Mouse (Mus musculus) CH12.LX (cell line): ENCODE data around the gene Chrdl2. TPM values are rescaled to one million over a fixed set of nuclear protein-coding genes. Genes with fewer than 3 reads are reported as not detected.

Source experiments
- DNase-seq: peaks from one replicate; pipeline ENCODE4 v3.0.0-alpha.2; 2013; ENCODE audit errors: extremely low read depth
- H3K27ac ChIP-seq: 2 replicates; pipeline ENCODE4 v1.5.1; 2012; ENCODE audit warnings: low read depth, mild to moderate bottlenecking, control low read depth, moderate library complexity; ENCODE audit not compliant: insufficient read depth
- H3K27me3 ChIP-seq: replicated peaks from 2 replicates; pipeline ENCODE3; 2012; ENCODE audit warnings: inconsistent platforms
- H3K36me3 ChIP-seq, 2 experiments: replicated peaks in 1 of 2; 2 replicates each; pipeline versions ENCODE3 to v1.6.1; 2012; ENCODE audit warnings: inconsistent platforms in 1 of 2, low read length in 1 of 2, mild to moderate bottlenecking in 1 of 2, mixed read lengths in 1 of 2, moderate library complexity in 1 of 2; ENCODE audit not compliant: control insufficient read depth in 1 of 2, insufficient read depth in 1 of 2
- H3K4me1 ChIP-seq, 2 experiments: 2 replicates each; pipeline ENCODE4 v1.6.1; 2012; ENCODE audit warnings: inconsistent platforms in 1 of 2, moderate library complexity in 1 of 2; ENCODE audit not compliant: insufficient read depth in 2 of 2, control insufficient read depth in 1 of 2
- H3K4me2 ChIP-seq: 2 replicates; pipeline ENCODE4 v1.6.1; 2012; ENCODE audit warnings: low read depth, mild to moderate bottlenecking, control low read depth; ENCODE audit not compliant: poor library complexity, insufficient read depth, severe bottlenecking
- H3K4me3 ChIP-seq, 3 experiments: fragments of 150-350 bp in 1 of 3; sonication (generic) in 1 of 3; replicated peaks in 1 of 3; 2 replicates each; pipeline versions ENCODE3 to v1.5.1; 2011 to 2012; ENCODE audit warnings: low read depth in 2 of 3, low read length in 2 of 3, mild to moderate bottlenecking in 2 of 3, moderate library complexity in 2 of 3, control low read depth in 1 of 3, improper control_type of control experiment in 1 of 3, inconsistent platforms in 1 of 3, mixed read lengths in 1 of 3; ENCODE audit not compliant: poor library complexity in 1 of 3
- H3K79me2 ChIP-seq: replicated peaks from 2 replicates; pipeline ENCODE4 v1.6.1; 2012; ENCODE audit warnings: mild to moderate bottlenecking, moderate library complexity; ENCODE audit not compliant: control insufficient read depth, poor library complexity, insufficient read depth, severe bottlenecking; ENCODE audit errors: extremely low read depth
- H3K9ac ChIP-seq: 2 replicates; pipeline ENCODE4 v1.6.1; 2012; ENCODE audit warnings: low read depth, mild to moderate bottlenecking, control low read depth, moderate library complexity; ENCODE audit not compliant: insufficient read depth
- H3K9me3 ChIP-seq: replicated peaks from 2 replicates; pipeline ENCODE3; 2012; ENCODE audit warnings: low read length, inconsistent platforms, mixed read lengths
- BHLHE40 ChIP-seq: IDR thresholded peaks from 2 replicates; pipeline ENCODE4 v1.6.1; 2011; ENCODE audit warnings: mild to moderate bottlenecking, low read depth, low read length, improper control_type of control experiment
- CHD1 ChIP-seq: IDR thresholded peaks from 2 replicates; pipeline ENCODE4 v1.6.1; 2012; ENCODE audit warnings: low read depth, low read length, improper control_type of control experiment, inconsistent platforms
- CHD2 ChIP-seq: IDR thresholded peaks from 2 replicates; pipeline ENCODE4 v1.6.1; 2011; ENCODE audit warnings: low read length, improper control_type of control experiment
- ELF1 ChIP-seq: IDR thresholded peaks from 2 replicates; pipeline ENCODE4 v1.6.1; 2014; ENCODE audit warnings: low read depth, mild to moderate bottlenecking, inconsistent platforms, low read length, improper control_type of control experiment
- ETS1 ChIP-seq: conservative IDR thresholded peaks from 2 replicates; pipeline ENCODE4 v1.6.1; 2012; ENCODE audit warnings: low read depth, mild to moderate bottlenecking, inconsistent platforms, low read length, improper control_type of control experiment, moderate library complexity
- GABPA ChIP-seq: IDR thresholded peaks from 2 replicates; pipeline ENCODE4 v1.6.1; 2012; ENCODE audit warnings: low read depth, low read length, improper control_type of control experiment, inconsistent platforms; ENCODE audit not compliant: insufficient replicate concordance
- HCFC1 ChIP-seq: IDR thresholded peaks from 2 replicates; pipeline ENCODE4 v1.6.1; 2012; ENCODE audit warnings: low read depth, mild to moderate bottlenecking, inconsistent platforms, low read length, improper control_type of control experiment
- JUND ChIP-seq: conservative IDR thresholded peaks from 2 replicates; pipeline ENCODE4 v1.6.1; 2011; ENCODE audit warnings: low read depth, low read length, improper control_type of control experiment
- KAT2A ChIP-seq: IDR thresholded peaks from 2 replicates; pipeline ENCODE4 v1.6.1; 2012; ENCODE audit warnings: low read length, improper control_type of control experiment, inconsistent platforms; ENCODE audit not compliant: insufficient replicate concordance
- MAFK ChIP-seq: IDR thresholded peaks from 2 replicates; pipeline ENCODE4 v1.6.1; 2011; ENCODE audit warnings: low read length, improper control_type of control experiment; ENCODE audit not compliant: insufficient replicate concordance
- MAX ChIP-seq: IDR thresholded peaks from 2 replicates; pipeline ENCODE4 v1.6.1; 2011; ENCODE audit warnings: low read length, improper control_type of control experiment
- MAZ ChIP-seq: IDR thresholded peaks from 2 replicates; pipeline ENCODE4 v1.6.1; 2012; ENCODE audit warnings: low read depth, mild to moderate bottlenecking, inconsistent platforms, low read length, improper control_type of control experiment, moderate library complexity
- MEF2A ChIP-seq: IDR thresholded peaks from 2 replicates; pipeline ENCODE4 v1.6.1; 2014; ENCODE audit warnings: low read depth, mild to moderate bottlenecking, inconsistent platforms, low read length, improper control_type of control experiment, borderline replicate concordance
- MXI1 ChIP-seq: IDR thresholded peaks from 2 replicates; pipeline ENCODE4 v1.6.1; 2011; ENCODE audit warnings: mild to moderate bottlenecking, low read depth, low read length, improper control_type of control experiment
- MYC ChIP-seq: IDR thresholded peaks from 2 replicates; pipeline ENCODE4 v1.6.1; 2011; ENCODE audit warnings: low read depth, mild to moderate bottlenecking, improper control_type of control experiment, low read length
- NELFE ChIP-seq: IDR thresholded peaks from 2 replicates; pipeline ENCODE4 v1.6.1; 2011; ENCODE audit warnings: low read depth, low read length, improper control_type of control experiment
- NRF1 ChIP-seq: IDR thresholded peaks from 2 replicates; pipeline ENCODE4 v1.6.1; 2014; ENCODE audit warnings: low read depth, mild to moderate bottlenecking, inconsistent platforms, low read length, improper control_type of control experiment, moderate library complexity
- PAX5 ChIP-seq: IDR thresholded peaks from 2 replicates; pipeline ENCODE4 v1.6.1; 2012; ENCODE audit warnings: low read length, inconsistent platforms, mixed read lengths
- RAD21 ChIP-seq: IDR thresholded peaks from 2 replicates; pipeline ENCODE4 v1.6.1; 2011; ENCODE audit warnings: low read depth, mild to moderate bottlenecking, low read length, improper control_type of control experiment, moderate library complexity
- RCOR1 ChIP-seq: conservative IDR thresholded peaks from 2 replicates; pipeline ENCODE4 v1.6.1; 2012; ENCODE audit warnings: low read depth, mild to moderate bottlenecking, inconsistent platforms, low read length, improper control_type of control experiment
- TBP ChIP-seq: conservative IDR thresholded peaks from 2 replicates; pipeline ENCODE4 v1.6.1; 2011; ENCODE audit warnings: low read depth, low read length, improper control_type of control experiment
- TCF12 ChIP-seq: IDR thresholded peaks from 2 replicates; pipeline ENCODE4 v1.6.1; 2014; ENCODE audit warnings: low read depth, mild to moderate bottlenecking, inconsistent platforms, low read length, improper control_type of control experiment
- UBTF ChIP-seq: IDR thresholded peaks from 2 replicates; pipeline ENCODE4 v1.6.1; 2012; ENCODE audit warnings: low read depth, mild to moderate bottlenecking, inconsistent platforms, low read length, improper control_type of control experiment, moderate library complexity
- USF2 ChIP-seq: conservative IDR thresholded peaks from 2 replicates; pipeline ENCODE4 v1.6.1; 2011; ENCODE audit warnings: low read depth, low read length, improper control_type of control experiment
- ZKSCAN1 ChIP-seq: IDR thresholded peaks from 2 replicates; pipeline ENCODE4 v1.6.1; 2012; ENCODE audit warnings: low read depth, inconsistent platforms, low read length, improper control_type of control experiment, borderline replicate concordance
- ZMIZ1 ChIP-seq: IDR thresholded peaks from 2 replicates; pipeline ENCODE4 v1.6.1; 2012; ENCODE audit warnings: low read depth, mild to moderate bottlenecking, inconsistent platforms, low read length, improper control_type of control experiment
- ZNF384 ChIP-seq: IDR thresholded peaks from 2 replicates; pipeline ENCODE4 v1.6.1; 2012; ENCODE audit warnings: low read depth, low read length, improper control_type of control experiment, inconsistent platforms
- dilution Hi-C: fragments of 300-500 bp; cut with MboI; formaldehyde crosslinking; loops from 2 replicates; pipeline ENCODE4 v1.14.3; 2020; ENCODE audit warnings: low sequenced_read_pairs; ENCODE audit not compliant: extremely low pct_unique_long_range_greater_than_20kb, extremely low pct_ligation_motif_present
- in situ Hi-C: fragments of 300-500 bp; cut with MboI; formaldehyde crosslinking; loops from 3 replicates; pipeline ENCODE4 v1.14.3; 2019; ENCODE audit warnings: low sequenced_read_pairs, low pct_ligation_motif_present, low pct_unique_long_range_greater_than_20kb, mixed read lengths
- polyA plus RNA-seq: library from polyadenylated mRNA; unstranded; fragments of >175 nt; gene quantifications from 2 replicates; pipeline ENCODE4 v1.2.1, GENCODE M21; 2012; ENCODE audit warnings: low read depth; ENCODE audit not compliant: insufficient read length
- total RNA-seq, 2 experiments: library from RNA; depleted of rRNA; stranded (reverse); fragments of 300-350 nt in 1 of 2; fragments of >200 nt in 1 of 2; gene quantifications; 2 replicates each; pipeline ENCODE4 v1.2.3; 2012 to 2014

Gene Chrdl2
- total and polyA plus RNA-seq, 3 experiments: not detected

- H3K79me2 ChIP-seq: no peaks in the 10 kb centered on the region
- no peaks in the 10 kb centered on the region for H3K36me3 ChIP-seq
- peaks cover 0 to 6% of the 10 kb centered on the region in 2 experiments; a peak in 1 of 4 replicates for H3K4me1 ChIP-seq
- in situ Hi-C loops: no loop called here
- dilution Hi-C loops: no loop called here
- H3K9me3 ChIP-seq: no peaks in the 10 kb centered on the region
- no peaks in the 10 kb centered on the region for H3K27me3 ChIP-seq
- TF ChIP-seq PAX5 (no peak), GABPA (no peak), MAFK (no peak), ZKSCAN1 (no peak), NRF1 (no peak), JUND (no peak), CHD2 (no peak), RCOR1 (no peak), CHD1 (no peak), USF2 (no peak), KAT2A (no peak), MAZ (no peak), RAD21 (no peak), UBTF (no peak), ELF1 (no peak), MXI1 (no peak), MEF2A (no peak), MYC (no peak), ZNF384 (no peak), BHLHE40 (no peak)
- TF ChIP-seq, all 38 proteins: peak for 0
- H3K4me3 ChIP-seq: peak overlapping the region in 1 of 3 experiments; percentile 37
- H3K27ac ChIP-seq: no peak overlapping the region
- DNase-seq: no peak
- no peak overlapping the region for H3K9ac ChIP-seq
- no peak overlapping the region for H3K4me2 ChIP-seq
Measured at GRCm38 (mm10) chr7:99993159-99993558, 12.8 kb upstream of the Chrdl2 start.

GRCm38 (mm10) chr7:99995186-99995585, 10.8 kb upstream of the Chrdl2 start:
- in situ Hi-C loops (no loop called here), dilution Hi-C loops (no loop called here)
- no peak for DNase-seq
- no peak overlapping the region for H3K4me2 ChIP-seq
- H3K4me1 ChIP-seq: peaks cover 0 to 4% of the 10 kb centered on the region in 2 experiments; a peak in 1 of 4 replicates
- H3K27me3 ChIP-seq: no peaks in the 10 kb centered on the region
- no peaks in the 10 kb centered on the region for H3K9me3 ChIP-seq
- H3K9ac ChIP-seq: no peak overlapping the region
- H3K4me3 ChIP-seq: no peak overlapping the region
- no peaks in the 10 kb centered on the region for H3K79me2 ChIP-seq
- no peak overlapping the region for H3K27ac ChIP-seq
- TF ChIP-seq KAT2A: no peak
- TF ChIP-seq BHLHE40: no peak
- TF ChIP-seq PAX5: no peak
- no peak for TF ChIP-seq ETS1
- TF ChIP-seq HCFC1: no peak
- TF ChIP-seq NELFE: no peak
- no peak for TF ChIP-seq MEF2A
- TF ChIP-seq CHD1: no peak
- TF ChIP-seq MAX: no peak
- TF ChIP-seq USF2: no peak
- TF ChIP-seq TCF12: no peak
- no peak for TF ChIP-seq MXI1
- TF ChIP-seq TBP: no peak
- TF ChIP-seq MAZ: no peak
- TF ChIP-seq ZMIZ1: no peak
- no peaks in the 10 kb centered on the region for H3K36me3 ChIP-seq
